25 mouse cellular contexts compared by ENCODE assay signal in genomic region chr7:51140796-51141195, GRCm38 (mm10).
"Had no signal": no experiment of that assay in that cellular context is flagged by ENCODE, and none has a peak within 500 bp of the region (broad histone marks: within the 10 kb centered on the region; RNA-seq: fewer than 3 reads in every experiment).

No protein-coding gene starts in this region.

- H3K4me1 ChIP-seq: heart, embryonic 10.5 days; heart, embryonic 12.5 days; hindbrain, embryonic 10.5 days; hindbrain, embryonic 12.5 days; intestine, embryonic 15.5 days; limb, embryonic 10.5 days; limb, embryonic 12.5 days; liver, embryonic 13.5 days; liver, embryonic 15.5 days had no signal

- H3K27ac ChIP-seq: gastrocnemius, adult 2 months; heart, embryonic 10.5 days; hindbrain, embryonic 10.5 days; hindbrain, embryonic 12.5 days; hindbrain, embryonic 14.5 days; intestine, embryonic 15.5 days; layer of hippocampus, adult 2 months; left cerebral cortex, adult 2 months; limb, embryonic 10.5 days; limb, embryonic 12.5 days; liver, embryonic 13.5 days; liver, embryonic 15.5 days had no signal

- H3K9me3 ChIP-seq: heart, embryonic 10.5 days; heart, embryonic 12.5 days; hindbrain, embryonic 10.5 days; hindbrain, embryonic 12.5 days; intestine, embryonic 15.5 days; limb, embryonic 10.5 days; limb, embryonic 12.5 days; liver, embryonic 13.5 days; liver, embryonic 15.5 days had no signal

- H3K36me3 ChIP-seq: heart, embryonic 10.5 days; heart, embryonic 12.5 days; hindbrain, embryonic 10.5 days; hindbrain, embryonic 12.5 days; intestine, embryonic 15.5 days; limb, embryonic 10.5 days; limb, embryonic 12.5 days; liver, embryonic 13.5 days; liver, embryonic 15.5 days had no signal

- H3K9ac ChIP-seq: heart, embryonic 12.5 days; hindbrain, embryonic 12.5 days; hindbrain, embryonic 14.5 days; intestine, embryonic 15.5 days; limb, embryonic 12.5 days; liver, embryonic 13.5 days; liver, embryonic 15.5 days; liver, postnatal 0 days had no signal

- H3K27me3 ChIP-seq: heart, embryonic 12.5 days; hindbrain, embryonic 12.5 days; intestine, embryonic 15.5 days; limb, embryonic 12.5 days; liver, embryonic 13.5 days; liver, embryonic 15.5 days had no signal

- H3K4me2 ChIP-seq: heart, embryonic 12.5 days; hindbrain, embryonic 12.5 days; hindbrain, embryonic 14.5 days; intestine, embryonic 15.5 days; limb, embryonic 12.5 days; liver, embryonic 11.5 days; liver, embryonic 13.5 days; liver, embryonic 15.5 days had no signal

- ATAC-seq: forebrain, embryonic 16.5 days; hindbrain, embryonic 16.5 days; inflammation-experienced regulatory T-cells, adult 6 months; intestine, embryonic 15.5 days; intestine, postnatal 0 days; liver, postnatal 0 days had no signal

- H3K4me3 ChIP-seq: gastrocnemius, adult 2 months; heart, embryonic 10.5 days; heart, embryonic 12.5 days; hindbrain, embryonic 10.5 days; hindbrain, embryonic 12.5 days; intestine, embryonic 15.5 days; layer of hippocampus, adult 2 months; left cerebral cortex, adult 2 months; limb, embryonic 10.5 days; limb, embryonic 12.5 days; liver, embryonic 13.5 days; liver, embryonic 15.5 days had no signal

- DNase-seq: gastrocnemius, adult 2 months; gastrocnemius, postnatal 10 days; gastrocnemius, postnatal 25 days; heart, adult 18-20 months; heart, postnatal 10 days; heart, postnatal 4 days; liver; liver, embryonic 13.5 days; liver, postnatal 0 days had no signal
